Mouse (Mus musculus) stomach, embryonic 15.5 days (tissue): ENCODE data around the gene Mrpl17. TPM values are rescaled to one million over a fixed set of nuclear protein-coding genes. Genes with fewer than 3 reads are reported as not detected.
"Not testable (repeated sequence)": the region's sequence is repeated elsewhere in the genome, so short reads cannot be mapped to it uniquely, and the experiment has no call there.

ENCODE experiments used
- ATAC-seq: fragments of 200-750 bp; cut with Nextera tagmentation; 2 replicates; pipeline ENCODE4 v1.8.0; 2017; ENCODE audit warnings: low read depth, moderate number of reproducible peaks, moderate TSS enrichment; ENCODE audit not compliant: insufficient read depth, low FRiP score
- H3K27ac ChIP-seq: fragments of 300-500 bp; sonication (generic); 2 replicates; pipeline ENCODE4 v1.5.1; 2015; ENCODE audit warnings: mild to moderate bottlenecking, inconsistent platforms
- H3K27me3 ChIP-seq: fragments of 300-500 bp; sonication (generic); replicated peaks from 2 replicates; pipeline ENCODE4 v1.6.1; 2015; ENCODE audit warnings: inconsistent platforms
- H3K36me3 ChIP-seq: fragments of 300-500 bp; sonication (generic); 2 replicates; pipeline ENCODE4 v1.6.1; 2015; ENCODE audit warnings: inconsistent platforms
- H3K4me1 ChIP-seq: fragments of 300-500 bp; sonication (generic); 2 replicates; pipeline ENCODE4 v1.6.1; 2015; ENCODE audit warnings: inconsistent platforms
- H3K4me2 ChIP-seq: fragments of 300-500 bp; sonication (generic); 2 replicates; pipeline ENCODE4 v1.6.1; 2015; ENCODE audit warnings: mild to moderate bottlenecking, inconsistent platforms
- H3K4me3 ChIP-seq: fragments of 300-500 bp; sonication (generic); replicated peaks from 2 replicates; pipeline ENCODE4 v1.5.1; 2015; ENCODE audit warnings: inconsistent platforms
- H3K9ac ChIP-seq: fragments of 300-500 bp; sonication (generic); 2 replicates; pipeline ENCODE4 v1.6.1; 2015; ENCODE audit warnings: inconsistent platforms
- H3K9me3 ChIP-seq: fragments of 300-500 bp; sonication (generic); 2 replicates; pipeline ENCODE4 v1.6.1; 2016; ENCODE audit warnings: inconsistent platforms
- WGBS: fragments of 180-500 bp; shearing (Covaris S2); methylation state at CpG from one replicate; pipeline ENCODE4 v1.1.7; 2015; 5-methylcytosine and 5-hydroxymethylcytosine counted together
- polyA plus RNA-seq: library from polyadenylated mRNA; unstranded; fragments of >200 nt; fragmentation: Nextera tagmentation; extraction: Ambion mirVana; gene quantifications from 2 replicates; pipeline ENCODE4 v1.2.1, GENCODE M21; 2015

The Mrpl17 gene
- polyA plus RNA-seq, result 405 and 416 TPM in 2 replicates

DNA sequence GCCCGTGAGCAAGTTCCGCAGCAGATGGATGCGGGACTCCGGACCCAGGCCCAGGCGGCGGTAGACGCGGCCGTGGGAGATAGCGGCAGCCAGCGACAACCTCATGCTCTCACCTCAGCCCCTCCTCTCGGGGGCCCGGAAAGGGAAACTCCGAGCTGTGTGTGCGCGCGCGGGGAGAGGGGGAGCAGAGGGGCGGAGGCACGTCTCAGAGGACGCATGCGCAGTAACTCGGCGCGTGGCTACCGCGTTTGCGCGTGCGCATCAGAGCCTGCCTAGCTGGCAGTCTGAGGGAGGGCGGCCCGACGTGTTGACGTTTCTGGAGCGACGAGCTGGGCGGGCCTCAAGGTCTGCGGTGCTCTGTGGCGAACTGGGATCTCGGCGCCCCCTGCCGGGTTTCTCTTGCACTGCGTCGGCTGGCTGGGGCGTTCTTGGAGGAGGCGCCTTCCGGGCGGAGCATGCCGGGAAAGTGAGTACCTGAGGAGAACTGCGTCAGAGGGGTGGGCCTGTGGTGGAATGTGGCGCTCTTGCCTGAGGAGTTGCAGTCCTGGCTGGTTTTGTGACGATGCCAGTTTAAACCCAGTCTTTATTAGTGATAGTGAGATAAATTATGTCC lies at the start of gene Mrpl17:
Mrpl17 (minus strand) TSS at position 223 of the 613 bp plus-strand sequence.
- Histone ChIP-seq H3K9me3 (no peaks in the 10 kb centered on the region), H3K36me3 (peaks cover 6% of the 10 kb centered on the region; the same call in 1 of the 2 replicates), H3K4me2 (peak within 1 kb of the TSS; percentile 61), H3K27me3 (no peaks in the 10 kb centered on the region), H3K27ac (peak within 1 kb of the TSS; percentile 80), H3K9ac (peak within 1 kb of the TSS; percentile 88), H3K4me3 (peak within 1 kb of the TSS; percentile 70), H3K4me1 (peaks cover 10% of the 10 kb centered on the region)
- peak; percentile 98 for ATAC-seq
- under 1% methylated on average over 49 of the region's 52 CpGs for WGBS

GRCm38 (mm10) chr7:105855718-105856560 lies 45.0 kb upstream of the Mrpl17 start:
- not testable (repeated sequence) for H3K4me2 ChIP-seq, H3K27ac ChIP-seq, ATAC-seq, H3K9ac ChIP-seq, H3K27me3 ChIP-seq, H3K9me3 ChIP-seq, H3K4me1 ChIP-seq, H3K4me3 ChIP-seq, H3K36me3 ChIP-seq
- no CpG with 5 or more reads among the region's 2 CpGs for WGBS

- WGBS, result 74% methylated on average over 7 of the region's 7 CpGs
- H3K27me3 ChIP-seq, result no peaks in the 10 kb centered on the region
Observed at GRCm38 (mm10) chr7:105824281-105824680, 13.4 kb upstream of the Mrpl17 start.

GRCm38 (mm10) chr7:105818483-105818882 lies 7.6 kb upstream of the Mrpl17 start:
- Histone ChIP-seq H3K27ac (no peak overlapping the region), H3K36me3 (no peaks in the 10 kb centered on the region), H3K4me3 (no peak overlapping the region), H3K4me2 (no peak overlapping the region), H3K9ac (no peak overlapping the region), H3K27me3 (no peaks in the 10 kb centered on the region), H3K9me3 (no peaks in the 10 kb centered on the region), H3K4me1 (no peaks in the 10 kb centered on the region)
- ATAC-seq, result no peak
- 2% methylated on average over 1 of the region's 1 CpGs for WGBS

More at GRCm38 (mm10) chr7:105824281-105824680, 13.4 kb upstream of the Mrpl17 start:
- Histone ChIP-seq H3K4me2 (no peak overlapping the region), H3K36me3 (no peaks in the 10 kb centered on the region), H3K9ac (no peak overlapping the region), H3K4me3 (no peak overlapping the region), H3K27ac (no peak overlapping the region), H3K9me3 (no peaks in the 10 kb centered on the region), H3K4me1 (no peaks in the 10 kb centered on the region)
- ATAC-seq, result no peak

- no peaks in the 10 kb centered on the region for H3K4me1 ChIP-seq
- no peak overlapping the region for H3K9ac ChIP-seq
- H3K27ac ChIP-seq, result no peak overlapping the region
- H3K36me3 ChIP-seq, result no peaks in the 10 kb centered on the region
- no peak for ATAC-seq
- no peak overlapping the region for H3K4me2 ChIP-seq
- no peaks in the 10 kb centered on the region for H3K27me3 ChIP-seq
- no peaks in the 10 kb centered on the region for H3K9me3 ChIP-seq
- no peak overlapping the region for H3K4me3 ChIP-seq
Observed at GRCm38 (mm10) chr7:105816736-105817135, 5.8 kb upstream of the Mrpl17 start.

DNA sequence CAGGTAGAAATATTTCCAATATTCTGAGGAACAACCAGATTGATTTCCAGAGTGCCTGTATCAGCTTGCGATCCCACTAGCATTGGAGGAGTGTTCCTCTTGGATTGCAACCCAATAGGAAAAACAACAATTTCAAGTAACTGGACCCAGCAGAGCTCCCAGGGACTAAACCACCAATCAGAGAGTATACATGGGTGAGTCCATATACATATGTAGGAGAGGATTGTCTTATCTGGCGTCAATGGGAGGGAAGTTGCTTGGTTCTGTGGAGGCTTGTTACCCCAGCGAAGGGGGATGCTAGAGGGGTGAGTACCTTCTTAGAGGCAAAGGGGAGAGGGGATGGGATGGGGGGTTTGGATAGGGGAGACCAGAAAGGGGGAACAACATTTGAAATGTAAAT lies 2.4 kb upstream of the Mrpl17 start:
- 79% methylated on average over 3 of the region's 3 CpGs for WGBS
- Histone ChIP-seq H3K36me3 (peaks cover 6% of the 10 kb centered on the region; the same call in 1 of the 2 replicates), H3K27ac (no peak overlapping the region), H3K4me3 (no peak overlapping the region), H3K4me1 (peaks cover 10% of the 10 kb centered on the region), H3K9me3 (no peaks in the 10 kb centered on the region), H3K4me2 (no peak overlapping the region), H3K9ac (no peak overlapping the region), H3K27me3 (no peaks in the 10 kb centered on the region)
- no peak for ATAC-seq

GRCm38 (mm10) chr7:105812566-105812965 lies 1.7 kb upstream of the Mrpl17 start:
- peaks cover 10% of the 10 kb centered on the region for H3K4me1 ChIP-seq
- WGBS, result 86% methylated on average over 3 of the region's 3 CpGs
- H3K9me3 ChIP-seq, result no peaks in the 10 kb centered on the region
- ATAC-seq, result no peak
- H3K4me2 ChIP-seq, result no peak overlapping the region
- H3K4me3 ChIP-seq, result no peak overlapping the region
- H3K27ac ChIP-seq, result no peak overlapping the region
- peaks cover 6% of the 10 kb centered on the region; the same call in 1 of the 2 replicates for H3K36me3 ChIP-seq
- no peaks in the 10 kb centered on the region for H3K27me3 ChIP-seq
- no peak overlapping the region for H3K9ac ChIP-seq

GRCm38 (mm10) chr7:105811516-105811915 lies 617 bp upstream of the Mrpl17 start:
- peak overlapping the region; percentile 36 for H3K4me2 ChIP-seq
- H3K27ac ChIP-seq, result no peak overlapping the region
- no peaks in the 10 kb centered on the region for H3K27me3 ChIP-seq
- no peak for ATAC-seq
- H3K9ac ChIP-seq, result no peak overlapping the region
- peaks cover 10% of the 10 kb centered on the region for H3K4me1 ChIP-seq
- peak overlapping the region; percentile 16; the same call in 1 of the 2 replicates for H3K4me3 ChIP-seq
- no peaks in the 10 kb centered on the region for H3K9me3 ChIP-seq
- H3K36me3 ChIP-seq, result peaks cover 6% of the 10 kb centered on the region; the same call in 1 of the 2 replicates

DNA sequence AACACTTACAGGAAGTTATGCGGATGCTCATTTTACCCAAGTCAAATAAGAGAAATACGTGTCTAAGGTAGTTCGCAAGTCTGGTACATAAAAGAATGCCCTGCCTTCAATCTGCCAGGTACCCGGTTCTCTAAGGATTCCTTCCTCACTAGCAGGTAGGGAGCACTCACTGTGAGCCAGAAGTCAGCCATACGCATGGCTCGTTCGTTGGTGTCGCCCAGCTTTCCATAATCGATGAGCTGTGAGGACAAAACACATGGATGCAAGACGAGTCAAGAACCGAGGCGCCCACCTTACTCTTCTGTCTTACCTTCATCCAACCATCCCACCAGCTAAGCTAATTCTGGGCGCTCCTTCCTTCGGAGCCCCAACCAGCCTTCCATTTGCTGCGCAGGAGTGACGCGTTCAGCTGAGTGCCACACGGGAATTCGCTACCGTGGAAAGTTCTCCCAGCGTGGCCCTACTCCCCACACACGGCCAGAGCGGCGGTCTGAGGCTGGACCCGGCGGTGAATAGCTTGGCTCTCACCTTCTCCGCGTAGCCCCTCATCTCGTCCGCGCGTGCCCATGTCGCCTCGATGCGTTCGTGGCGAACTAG lies 521 bp downstream of the Mrpl17 start:
- WGBS, result 2% methylated on average over 37 of the region's 37 CpGs
- Histone ChIP-seq H3K9ac (peak overlapping the region; percentile 88), H3K9me3 (no peaks in the 10 kb centered on the region), H3K27me3 (no peaks in the 10 kb centered on the region), H3K27ac (peak overlapping the region; percentile 80), H3K36me3 (peaks cover 6% of the 10 kb centered on the region; the same call in 1 of the 2 replicates), H3K4me2 (peak overlapping the region; percentile 61), H3K4me3 (peak overlapping the region; percentile 70), H3K4me1 (peaks cover 10% of the 10 kb centered on the region)
- ATAC-seq, result no peak; the same call in 1 of the 2 replicates

DNA sequence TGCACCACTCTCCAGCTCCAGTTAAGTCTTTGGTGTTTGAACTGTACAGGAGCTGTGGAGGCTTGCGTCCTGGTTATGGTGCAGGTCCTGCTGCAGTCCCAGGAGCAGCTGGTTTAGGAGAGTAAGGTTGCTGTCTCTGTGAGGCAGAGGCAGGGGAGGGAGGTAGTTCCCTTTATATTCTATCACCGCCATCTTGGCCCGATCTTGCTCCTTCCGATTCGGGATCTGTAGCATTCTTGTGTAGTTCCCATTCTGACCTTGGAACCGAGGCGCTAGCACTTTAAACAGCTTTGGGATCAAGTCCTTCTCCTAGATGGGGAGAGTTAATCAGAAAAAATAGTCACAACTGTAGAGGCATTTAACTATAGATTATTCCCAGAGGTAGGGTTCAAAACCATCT lies 1.1 kb downstream of the Mrpl17 start:
- peaks cover 6% of the 10 kb centered on the region; the same call in 1 of the 2 replicates for H3K36me3 ChIP-seq
- peak overlapping the region; percentile 88 for H3K9ac ChIP-seq
- ATAC-seq, result no peak
- H3K27ac ChIP-seq, result peak overlapping the region; percentile 80; the same call in 1 of the 2 replicates
- peaks cover 10% of the 10 kb centered on the region for H3K4me1 ChIP-seq
- WGBS, result 75% methylated on average over 7 of the region's 7 CpGs
- no peaks in the 10 kb centered on the region for H3K27me3 ChIP-seq
- H3K4me2 ChIP-seq, result peak overlapping the region; percentile 61
- peak overlapping the region; percentile 70 for H3K4me3 ChIP-seq
- H3K9me3 ChIP-seq, result no peaks in the 10 kb centered on the region

- ATAC-seq, result no peak
Observed at GRCm38 (mm10) chr7:105808385-105808784, 2.5 kb downstream of the Mrpl17 start.

GRCm38 (mm10) chr7:105806716-105807115 lies 4.2 kb downstream of the Mrpl17 start:
- H3K9me3 ChIP-seq, result no peaks in the 10 kb centered on the region
- no peak overlapping the region for H3K4me3 ChIP-seq
- no peak overlapping the region for H3K4me2 ChIP-seq
- no peak overlapping the region for H3K27ac ChIP-seq
- H3K9ac ChIP-seq, result no peak overlapping the region
- H3K36me3 ChIP-seq, result peaks cover 6% of the 10 kb centered on the region; the same call in 1 of the 2 replicates
- peaks cover 13% of the 10 kb centered on the region for H3K4me1 ChIP-seq
- 56% methylated on average over 2 of the region's 2 CpGs for WGBS
- ATAC-seq, result no peak
- H3K27me3 ChIP-seq, result no peaks in the 10 kb centered on the region

More at GRCm38 (mm10) chr7:105808385-105808784, 2.5 kb downstream of the Mrpl17 start:
- Histone ChIP-seq H3K27me3 (no peaks in the 10 kb centered on the region), H3K4me1 (peaks cover 10% of the 10 kb centered on the region), H3K9me3 (no peaks in the 10 kb centered on the region), H3K27ac (no peak overlapping the region), H3K4me2 (no peak overlapping the region), H3K9ac (no peak overlapping the region), H3K36me3 (peaks cover 6% of the 10 kb centered on the region; the same call in 1 of the 2 replicates), H3K4me3 (no peak overlapping the region)
- WGBS, result 84% methylated on average over 1 of the region's 1 CpGs
